Mouse (Mus musculus) spleen, postnatal 10 days (tissue): Measurements from ENCODE around the gene Mcm5.

ENCODE experiments used
- DNase-seq, 2 experiments: peaks; one replicate each; pipeline ENCODE4 v3.0.0; 2021 to 2022; ENCODE audit warnings: low spot score in 2 of 2

Gene Mcm5

GRCm38 (mm10) chr8:75109236-75109967 is at the start of gene Mcm5:
Gene Mcm5 (plus strand): TSS chr8:75109569.
- peak; percentile 98 to 99 for DNase-seq

GRCm38 (mm10) chr8:75060022-75060421 is 49.3 kb upstream of the Mcm5 start:
- no peak for DNase-seq

GRCm38 (mm10) chr8:75060815-75061214 is 48.6 kb upstream of the Mcm5 start:
- no peak for DNase-seq

- DNase-seq = no peak
Observed at GRCm38 (mm10) chr8:75063290-75063689, 46.1 kb upstream of the Mcm5 start.

GRCm38 (mm10) chr8:75064790-75065189 is 44.6 kb upstream of the Mcm5 start:
- no peak for DNase-seq

GRCm38 (mm10) chr8:75067287-75067686 is 42.1 kb upstream of the Mcm5 start:
- DNase-seq = no peak

- no peak for DNase-seq
Observed at GRCm38 (mm10) chr8:75070297-75070696, 39.1 kb upstream of the Mcm5 start.

GRCm38 (mm10) chr8:75071627-75072346 is 37.6 kb upstream of the Mcm5 start:
- DNase-seq = peak; percentile 66 to 80

GRCm38 (mm10) chr8:75074876-75075275 is 34.5 kb upstream of the Mcm5 start:
- DNase-seq = no peak

- DNase-seq = no peak
Observed at GRCm38 (mm10) chr8:75078215-75078614, 31.2 kb upstream of the Mcm5 start.

- DNase-seq = no peak
Observed at GRCm38 (mm10) chr8:75078851-75079250, 30.5 kb upstream of the Mcm5 start.

GRCm38 (mm10) chr8:75081364-75082040 is 27.9 kb upstream of the Mcm5 start:
- no peak for DNase-seq

GRCm38 (mm10) chr8:75082181-75082805 is 27.1 kb upstream of the Mcm5 start:
- DNase-seq = no peak

GRCm38 (mm10) chr8:75083846-75084245 is 25.5 kb upstream of the Mcm5 start:
- peak; percentile 83 to 94 for DNase-seq

- no peak for DNase-seq
Observed at GRCm38 (mm10) chr8:75084382-75085064, 24.8 kb upstream of the Mcm5 start.

- DNase-seq = no peak
Observed at GRCm38 (mm10) chr8:75086002-75086401, 23.4 kb upstream of the Mcm5 start.

- DNase-seq = no peak
Observed at GRCm38 (mm10) chr8:75087127-75087526, 22.2 kb upstream of the Mcm5 start.

- DNase-seq = peak in 1 of 2 experiments; percentile 45
Observed at GRCm38 (mm10) chr8:75088989-75089881, 20.1 kb upstream of the Mcm5 start.

GRCm38 (mm10) chr8:75090781-75091365 is 18.5 kb upstream of the Mcm5 start:
- no peak for DNase-seq
